Mouse (Mus musculus) urinary bladder, postnatal 4 days (tissue): ENCODE data around the gene Gja6.

Experiments used
- DNase-seq, 2 experiments: peaks; one replicate each; pipeline ENCODE4 v3.0.0; 2021 to 2022; ENCODE audit warnings: low spot score in 2 of 2

The Gja6 gene

GRCm38 (mm10) chrX:160906952-160907351 lies at the start of gene Gja6:
TSS of gene Gja6 (minus strand) at chrX:160907052.
- DNase-seq = no peak

- DNase-seq = no peak
Observed at GRCm38 (mm10) chrX:160949583-160949982, 42.7 kb upstream of the Gja6 start.

GRCm38 (mm10) chrX:160944722-160945121 lies 37.9 kb upstream of the Gja6 start:
- no peak for DNase-seq

- no peak for DNase-seq
Observed at GRCm38 (mm10) chrX:160935541-160935940, 28.7 kb upstream of the Gja6 start.

GRCm38 (mm10) chrX:160930656-160931055 lies 23.8 kb upstream of the Gja6 start:
- no peak for DNase-seq

- no peak for DNase-seq
Observed at GRCm38 (mm10) chrX:160928870-160929269, 22.0 kb upstream of the Gja6 start.

- DNase-seq = no peak
Observed at GRCm38 (mm10) chrX:160919022-160919637, 12.3 kb upstream of the Gja6 start.

GRCm38 (mm10) chrX:160906477-160906876 lies 375 bp downstream of the Gja6 start:
- no peak for DNase-seq

- no peak for DNase-seq
Observed at GRCm38 (mm10) chrX:160905913-160906312, 939 bp downstream of the Gja6 start.

- DNase-seq = no peak
Observed at GRCm38 (mm10) chrX:160905041-160905678, 1.7 kb downstream of the Gja6 start.

GRCm38 (mm10) chrX:160901118-160901517 lies 5.7 kb downstream of the Gja6 start:
- no peak for DNase-seq

- DNase-seq = no peak
Observed at GRCm38 (mm10) chrX:160892077-160892476, 14.8 kb downstream of the Gja6 start.

GRCm38 (mm10) chrX:160886301-160886700 lies 20.6 kb downstream of the Gja6 start:
- no peak for DNase-seq

GRCm38 (mm10) chrX:160866576-160866975 lies 40.3 kb downstream of the Gja6 start:
- DNase-seq = no peak

GRCm38 (mm10) chrX:160865022-160865421 lies 41.8 kb downstream of the Gja6 start:
- no peak for DNase-seq

GRCm38 (mm10) chrX:160863689-160864383 lies 43.0 kb downstream of the Gja6 start:
- DNase-seq = no peak
